Comparison of ENCODE assay signal across 8 mouse cellular contexts in the genomic region with DNA sequence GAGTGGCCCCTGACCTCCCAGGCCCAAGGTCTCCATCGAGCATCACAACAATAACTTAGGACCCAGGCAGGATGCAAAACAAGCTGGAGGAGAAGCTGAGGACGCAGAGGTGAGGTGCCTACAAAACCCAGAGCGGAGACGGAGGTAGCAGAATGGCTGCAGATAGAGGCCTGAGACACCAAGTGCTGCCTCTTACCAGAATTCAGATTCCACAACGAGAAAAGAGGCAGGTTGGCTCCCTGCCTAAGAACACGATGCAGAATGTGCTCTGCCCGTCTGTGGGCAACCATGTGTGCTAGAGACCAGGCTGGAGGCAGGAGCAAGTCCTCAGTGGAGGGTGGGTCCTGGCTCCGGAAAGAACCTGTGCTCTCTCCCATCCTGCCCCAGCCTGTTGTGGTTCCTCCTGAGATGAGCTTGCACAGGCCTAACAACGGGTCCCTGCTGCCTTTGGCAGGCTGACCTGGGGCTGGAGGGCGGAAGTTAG. TPM values are rescaled to one million over a fixed set of nuclear protein-coding genes. Genes with fewer than 3 reads are reported as not detected.
DNase-seq lines count a peak whose midpoint lies in the region; ATAC-seq and TF ChIP-seq lines count a peak whose summit lies in the region.

No protein-coding gene starts in this region.

- TF ChIP-seq CTCF in bone marrow macrophage, adult 2 months (IDR thresholded peaks at IDR 0.05; ENCODE audit: low read depth, low read length) = no peak

- no peaks in the 10 kb centered on the region for H3K9me3 ChIP-seq in erythroblast, embryonic 14.5 days (ENCODE audit: control insufficient read depth, low read length)
- no peaks in the 10 kb centered on the region for H3K9me3 ChIP-seq in intestine, embryonic 14.5 days (ENCODE audit: control insufficient read depth, low read length)
- no peaks in the 10 kb centered on the region for H3K9me3 ChIP-seq in lung, embryonic 16.5 days (ENCODE audit: control insufficient read depth, low read length)

- 72% methylated on average over 10 of the region's 10 CpGs for WGBS in intestine, embryonic 14.5 days
- WGBS in lung, embryonic 16.5 days = 65% methylated on average over 10 of the region's 10 CpGs

- no peaks in the 10 kb centered on the region for H3K27me3 ChIP-seq in erythroblast, embryonic 14.5 days (ENCODE audit: control insufficient read depth)
- H3K27me3 ChIP-seq in intestine, embryonic 14.5 days (replicated peaks; ENCODE audit: control insufficient read depth, insufficient read depth, low read length) = no peaks in the 10 kb centered on the region
- H3K27me3 ChIP-seq in lung, embryonic 16.5 days (ENCODE audit: control insufficient read depth, insufficient read depth, low read depth, low read length) = no peaks in the 10 kb centered on the region

- ATAC-seq in erythroblast, adult 5-6 weeks (replicated peaks; ENCODE audit: low FRiP score, poor library complexity, severe bottlenecking) = no peak
- ATAC-seq in intestine, embryonic 14.5 days (replicated peaks; ENCODE audit: low FRiP score, low TSS enrichment, low read depth) = no peak
- no peak for ATAC-seq in lung, embryonic 16.5 days (ENCODE audit: low read depth)

- TF ChIP-seq POLR2A in bone marrow macrophage, adult 2 months (IDR thresholded peaks at IDR 0.05; ENCODE audit: borderline replicate concordance, low read depth, low read length) = no peak

- H3K27ac ChIP-seq in bone marrow macrophage, adult 2 months (ENCODE audit: insufficient read depth, low read depth, low read length) = peak overlapping the region; percentile 96
- H3K27ac ChIP-seq in intestine, embryonic 14.5 days (ENCODE audit: low read depth) = peak overlapping the region; percentile 57
- peak overlapping the region; percentile 48 for H3K27ac ChIP-seq in lung, embryonic 16.5 days (ENCODE audit: low read length)

- 0 out of 2 replicates have a peak overlapping the region, but pooled peaks have one; percentile 41 for H3K9ac ChIP-seq in intestine, embryonic 14.5 days (ENCODE audit: low read length)
- peak overlapping the region; percentile 90 for H3K9ac ChIP-seq in lung, embryonic 16.5 days (ENCODE audit: low read length)

- no peak for DNase-seq in intestine, embryonic 14.5 days (ENCODE audit: low spot score)
- no peak for DNase-seq in frontal cortex, postnatal 14 days (ENCODE audit: low spot score in 2 of 2)
- DNase-seq in testis, postnatal 10 days (ENCODE audit: low spot score) = no peak
- no peak for DNase-seq in gastrocnemius, postnatal 14 days

- peaks cover 64% of the 10 kb centered on the region for H3K4me1 ChIP-seq in erythroblast, embryonic 14.5 days (ENCODE audit: control insufficient read depth)
- H3K4me1 ChIP-seq in bone marrow macrophage, adult 2 months (ENCODE audit: control insufficient read depth, insufficient read depth, low read length) = peaks cover 10% of the 10 kb centered on the region
- peaks cover 30% of the 10 kb centered on the region for H3K4me1 ChIP-seq in intestine, embryonic 14.5 days (replicated peaks; ENCODE audit: control insufficient read depth, insufficient read depth, low read length)
- peaks cover 21% of the 10 kb centered on the region for H3K4me1 ChIP-seq in lung, embryonic 16.5 days (replicated peaks; ENCODE audit: control insufficient read depth, insufficient read depth, low read length)

- H3K4me3 ChIP-seq in erythroblast, embryonic 14.5 days (replicated peaks) = peak overlapping the region; percentile 1
- H3K4me3 ChIP-seq in bone marrow macrophage, adult 2 months (ENCODE audit: insufficient read depth, low read length) = peak overlapping the region; percentile 66
- H3K4me3 ChIP-seq in intestine, embryonic 14.5 days (ENCODE audit: low read depth, low read length) = peak overlapping the region; percentile 8
- H3K4me3 ChIP-seq in lung, embryonic 16.5 days (ENCODE audit: low read length) = peak overlapping the region; percentile 87

- intact Hi-C loops in gastrocnemius, postnatal 14 days (cut with DNase I; ENCODE audit: low total_unique reads) = no loop called here

- peak overlapping the region; percentile 99 for H3K4me2 ChIP-seq in intestine, embryonic 14.5 days (ENCODE audit: low read length)
- peak overlapping the region; percentile 86 for H3K4me2 ChIP-seq in lung, embryonic 16.5 days (ENCODE audit: low read depth, low read length)

- H3K36me3 ChIP-seq in erythroblast, embryonic 14.5 days (ENCODE audit: control insufficient read depth) = peaks cover 82% of the 10 kb centered on the region
- H3K36me3 ChIP-seq in intestine, embryonic 14.5 days (ENCODE audit: control insufficient read depth, insufficient read depth, low read length) = peaks cover 61% of the 10 kb centered on the region
- H3K36me3 ChIP-seq in lung, embryonic 16.5 days (ENCODE audit: control insufficient read depth, insufficient read depth, low read length) = peaks cover 32% of the 10 kb centered on the region

RNA-seq across cellular contexts. Expression of a gene that starts 4.2 kb away (rescaled TPM):
- polyA plus RNA-seq in erythroblast, embryonic 14.5 days (2012) = 43.8 and 46.7 TPM in 2 replicates
- total RNA-seq in erythroblast, adult 5-6 weeks (2015; ENCODE audit: low replicate concordance) = 10.7 and 16.3 TPM in 2 replicates
- 14.8 and 20.3 TPM in 2 replicates for total RNA-seq in erythroblast, adult 5-6 weeks (2017; ENCODE audit: low replicate concordance)
- 43.3 and 54.9 TPM in 2 replicates for polyA plus RNA-seq in bone marrow macrophage, adult 2 months (2012; ENCODE audit: insufficient read depth, insufficient read length, missing spikeins)
- polyA plus RNA-seq in intestine, embryonic 14.5 days (2014; fragmentation: Nextera tagmentation; extraction: Ambion mirVana) = 27.6 and 30.8 TPM in 2 replicates
- polyA plus RNA-seq in lung, embryonic 16.5 days (2015; fragmentation: Nextera tagmentation; extraction: Ambion mirVana) = 18.3 and 20.8 TPM in 2 replicates
- 10 to 100 TPM; 15.3 to 17.6 TPM for total RNA-seq in gastrocnemius, postnatal 14 days (2021)

RNA-seq across cellular contexts. Expression of a gene that starts 4.4 kb away (rescaled TPM):
- polyA plus RNA-seq in erythroblast, embryonic 14.5 days (2012) = 18.5 and 20.2 TPM in 2 replicates
- total RNA-seq in erythroblast, adult 5-6 weeks (2015; ENCODE audit: low replicate concordance) = 5.0 and 7.3 TPM in 2 replicates
- total RNA-seq in erythroblast, adult 5-6 weeks (2017; ENCODE audit: low replicate concordance) = 8.4 and 11.2 TPM in 2 replicates
- polyA plus RNA-seq in bone marrow macrophage, adult 2 months (2012; ENCODE audit: insufficient read depth, insufficient read length, missing spikeins) = 79.9 and 99.1 TPM in 2 replicates
- polyA plus RNA-seq in intestine, embryonic 14.5 days (2014; fragmentation: Nextera tagmentation; extraction: Ambion mirVana) = 23.2 and 28.8 TPM in 2 replicates
- polyA plus RNA-seq in lung, embryonic 16.5 days (2015; fragmentation: Nextera tagmentation; extraction: Ambion mirVana) = 37.8 and 40.1 TPM in 2 replicates
- total RNA-seq in gastrocnemius, postnatal 14 days (2021) = 10 to 100 TPM; 16.7 TPM

RNA-seq across cellular contexts. Expression of a gene that starts 11.2 kb away (rescaled TPM):
- polyA plus RNA-seq in erythroblast, embryonic 14.5 days (2012) = 0.04 and 0.06 TPM in 2 replicates
- not detected in 2 replicates for total RNA-seq in erythroblast, adult 5-6 weeks (2015; ENCODE audit: low replicate concordance)
- not detected in 2 replicates for total RNA-seq in erythroblast, adult 5-6 weeks (2017; ENCODE audit: low replicate concordance)
- polyA plus RNA-seq in bone marrow macrophage, adult 2 months (2012; ENCODE audit: insufficient read depth, insufficient read length, missing spikeins) = not detected in 2 replicates
- 0.30 and 0.45 TPM in 2 replicates for polyA plus RNA-seq in intestine, embryonic 14.5 days (2014; fragmentation: Nextera tagmentation; extraction: Ambion mirVana)
- 0.36 and 0.50 TPM in 2 replicates for polyA plus RNA-seq in lung, embryonic 16.5 days (2015; fragmentation: Nextera tagmentation; extraction: Ambion mirVana)
- not detected for total RNA-seq in gastrocnemius, postnatal 14 days (2021)

RNA-seq across cellular contexts. Expression of a gene that starts 29.4 kb away (rescaled TPM):
- polyA plus RNA-seq in erythroblast, embryonic 14.5 days (2012) = 63.2 and 69.8 TPM in 2 replicates
- 20.5 and 36.9 TPM in 2 replicates for total RNA-seq in erythroblast, adult 5-6 weeks (2015; ENCODE audit: low replicate concordance)
- 27.4 and 90.3 TPM in 2 replicates for total RNA-seq in erythroblast, adult 5-6 weeks (2017; ENCODE audit: low replicate concordance)
- polyA plus RNA-seq in bone marrow macrophage, adult 2 months (2012; ENCODE audit: insufficient read depth, insufficient read length, missing spikeins) = 93.4 and 117 TPM in 2 replicates
- 18.0 and 21.7 TPM in 2 replicates for polyA plus RNA-seq in intestine, embryonic 14.5 days (2014; fragmentation: Nextera tagmentation; extraction: Ambion mirVana)
- polyA plus RNA-seq in lung, embryonic 16.5 days (2015; fragmentation: Nextera tagmentation; extraction: Ambion mirVana) = 42.2 and 43.7 TPM in 2 replicates
- total RNA-seq in gastrocnemius, postnatal 14 days (2021) = 10 to 100 TPM; 19.3 to 22.4 TPM

RNA-seq across cellular contexts. Expression of a gene that starts 33.2 kb away (rescaled TPM):
- 88.4 and 106 TPM in 2 replicates for polyA plus RNA-seq in erythroblast, embryonic 14.5 days (2012)
- 27.5 and 57.9 TPM in 2 replicates for total RNA-seq in erythroblast, adult 5-6 weeks (2015; ENCODE audit: low replicate concordance)
- total RNA-seq in erythroblast, adult 5-6 weeks (2017; ENCODE audit: low replicate concordance) = 236 and 446 TPM in 2 replicates
- 123 and 125 TPM in 2 replicates for polyA plus RNA-seq in bone marrow macrophage, adult 2 months (2012; ENCODE audit: insufficient read depth, insufficient read length, missing spikeins)
- 29.6 and 33.6 TPM in 2 replicates for polyA plus RNA-seq in intestine, embryonic 14.5 days (2014; fragmentation: Nextera tagmentation; extraction: Ambion mirVana)
- polyA plus RNA-seq in lung, embryonic 16.5 days (2015; fragmentation: Nextera tagmentation; extraction: Ambion mirVana) = 25.3 and 25.9 TPM in 2 replicates
- 100 to 1,000 TPM; 246 to 269 TPM for total RNA-seq in gastrocnemius, postnatal 14 days (2021)

Comparison
In these comparisons a context has a peak if more than half of its experiments do, and no peak if none do; other contexts are left out.
1. H3K4me3 ChIP-seq: peak in every context shown above with its lines; median percentile 87 in lung, embryonic 16.5 days; 66 in bone marrow macrophage, adult 2 months; 8 in intestine, embryonic 14.5 days; 1 in erythroblast, embryonic 14.5 days.